Mouse (Mus musculus) heart, postnatal 0 days (tissue): Measurements from ENCODE around the gene Hirip3. TPM values are rescaled to one million over a fixed set of nuclear protein-coding genes. Genes with fewer than 3 reads are reported as not detected.

Experiments used
- ATAC-seq: fragments of 200-750 bp; cut with Nextera tagmentation; 2 replicates; pipeline ENCODE4 v1.8.0; 2017; ENCODE audit warnings: low read depth, moderate number of reproducible peaks, moderate library complexity; ENCODE audit not compliant: insufficient read depth
- DNase-seq: peaks from one replicate; pipeline ENCODE4 v3.0.0-alpha.2; 2016; ENCODE audit warnings: low spot score
- H3K27ac ChIP-seq: fragments of 300-500 bp; sonication (generic); 2 replicates; pipeline ENCODE4 v1.5.1; 2014; ENCODE audit warnings: low read depth, mild to moderate bottlenecking
- H3K27me3 ChIP-seq: fragments of 300-500 bp; sonication (generic); 2 replicates; pipeline ENCODE4 v1.6.1; 2014; ENCODE audit warnings: low read length, mixed read lengths; ENCODE audit not compliant: control insufficient read depth, insufficient read depth
- H3K36me3 ChIP-seq: fragments of 300-500 bp; sonication (generic); replicated peaks from 2 replicates; pipeline ENCODE4 v1.6.1; 2014; ENCODE audit warnings: low read length, mixed read lengths; ENCODE audit not compliant: control insufficient read depth, insufficient read depth
- H3K4me1 ChIP-seq: fragments of 300-500 bp; sonication (generic); 2 replicates; pipeline ENCODE4 v1.6.1; 2014; ENCODE audit warnings: antibody characterized with exemption; ENCODE audit not compliant: control insufficient read depth, insufficient read depth
- H3K4me2 ChIP-seq: fragments of 300-500 bp; sonication (generic); 2 replicates; pipeline ENCODE4 v1.6.1; 2014; ENCODE audit warnings: low read depth, mild to moderate bottlenecking, low read length, moderate library complexity
- H3K4me3 ChIP-seq: fragments of 300-500 bp; sonication (generic); 2 replicates; pipeline ENCODE4 v1.5.1; 2014; ENCODE audit warnings: low read depth, low read length
- H3K9ac ChIP-seq: fragments of 300-500 bp; sonication (generic); replicated peaks from 2 replicates; pipeline ENCODE4 v1.6.1; 2014; ENCODE audit warnings: low read depth, low read length, mixed read lengths
- H3K9me3 ChIP-seq: fragments of 300-500 bp; sonication (generic); replicated peaks from 2 replicates; pipeline ENCODE4 v1.6.1; 2016; ENCODE audit warnings: low read length; ENCODE audit not compliant: control insufficient read depth
- CTCF ChIP-seq: IDR thresholded peaks from 2 replicates; pipeline ENCODE4 v1.5.1; 2016; ENCODE audit warnings: antibody characterized with exemption, control low read depth, low read depth
- EP300 ChIP-seq: IDR thresholded peaks from 2 replicates; pipeline ENCODE4 v1.6.1; 2016; ENCODE audit warnings: antibody characterized with exemption, low read depth
- WGBS: fragments of 180-500 bp; shearing (Covaris S2); extraction: QIAGEN DNeasy Blood & Tissue Kit; methylation state at CpG from one replicate; pipeline ENCODE4 v1.1.7; 2014; 5-methylcytosine and 5-hydroxymethylcytosine counted together
- polyA plus RNA-seq: library from polyadenylated mRNA; unstranded; fragments of >200 nt; fragmentation: Nextera tagmentation; extraction: Ambion mirVana; gene quantifications from 2 replicates; pipeline ENCODE4 v1.2.1, GENCODE M21; 2015
- total RNA-seq: library from RNA; depleted of rRNA; stranded (reverse); fragments of >200 nt; gene quantifications from 2 replicates; pipeline ENCODE4 v1.2.3, GENCODE M21; 2014; ENCODE audit warnings: low replicate concordance

Hirip3 gene
- total and polyA plus RNA-seq, 2 experiments from 2014 or later, result 2.6 to 6.6 TPM

DNA sequence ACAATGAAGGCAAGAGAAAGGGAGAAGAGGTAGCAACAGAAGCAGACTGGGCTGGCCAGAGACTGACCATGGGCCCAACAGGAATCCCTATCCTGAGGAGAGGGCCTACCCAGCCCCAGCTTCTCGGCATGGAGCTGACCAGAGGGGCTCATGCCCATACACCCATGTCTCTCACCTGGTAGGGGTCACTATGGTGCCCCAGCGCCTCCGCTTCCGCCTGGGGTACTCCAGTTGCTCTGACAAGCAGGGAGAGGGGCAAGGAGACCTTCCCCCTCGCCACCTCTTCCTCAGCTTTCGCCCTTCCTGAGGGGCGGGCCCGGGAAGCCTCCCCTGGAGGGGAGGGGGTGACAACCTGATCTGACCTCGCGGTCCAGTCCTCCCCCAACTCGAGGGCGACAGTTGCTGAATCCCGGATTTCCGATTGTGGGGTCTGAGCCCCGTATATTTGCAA lies 22.0 kb downstream of the Hirip3 start:
- Histone ChIP-seq H3K9me3 (no peaks in the 10 kb centered on the region), H3K9ac (peak overlapping the region; percentile 90), H3K4me2 (peak overlapping the region; percentile 97), H3K36me3 (peaks cover 18% of the 10 kb centered on the region), H3K27ac (peak overlapping the region; percentile 96), H3K4me1 (peaks cover 24% of the 10 kb centered on the region; the same call in 1 of the 2 replicates), H3K27me3 (no peaks in the 10 kb centered on the region), H3K4me3 (peak overlapping the region; percentile 93)
- WGBS, result 0% methylated on average over 15 of the region's 15 CpGs
- peak; percentile 33 for DNase-seq
- no peak for TF ChIP-seq EP300
- TF ChIP-seq CTCF, result no peak
- no peak for ATAC-seq

DNA sequence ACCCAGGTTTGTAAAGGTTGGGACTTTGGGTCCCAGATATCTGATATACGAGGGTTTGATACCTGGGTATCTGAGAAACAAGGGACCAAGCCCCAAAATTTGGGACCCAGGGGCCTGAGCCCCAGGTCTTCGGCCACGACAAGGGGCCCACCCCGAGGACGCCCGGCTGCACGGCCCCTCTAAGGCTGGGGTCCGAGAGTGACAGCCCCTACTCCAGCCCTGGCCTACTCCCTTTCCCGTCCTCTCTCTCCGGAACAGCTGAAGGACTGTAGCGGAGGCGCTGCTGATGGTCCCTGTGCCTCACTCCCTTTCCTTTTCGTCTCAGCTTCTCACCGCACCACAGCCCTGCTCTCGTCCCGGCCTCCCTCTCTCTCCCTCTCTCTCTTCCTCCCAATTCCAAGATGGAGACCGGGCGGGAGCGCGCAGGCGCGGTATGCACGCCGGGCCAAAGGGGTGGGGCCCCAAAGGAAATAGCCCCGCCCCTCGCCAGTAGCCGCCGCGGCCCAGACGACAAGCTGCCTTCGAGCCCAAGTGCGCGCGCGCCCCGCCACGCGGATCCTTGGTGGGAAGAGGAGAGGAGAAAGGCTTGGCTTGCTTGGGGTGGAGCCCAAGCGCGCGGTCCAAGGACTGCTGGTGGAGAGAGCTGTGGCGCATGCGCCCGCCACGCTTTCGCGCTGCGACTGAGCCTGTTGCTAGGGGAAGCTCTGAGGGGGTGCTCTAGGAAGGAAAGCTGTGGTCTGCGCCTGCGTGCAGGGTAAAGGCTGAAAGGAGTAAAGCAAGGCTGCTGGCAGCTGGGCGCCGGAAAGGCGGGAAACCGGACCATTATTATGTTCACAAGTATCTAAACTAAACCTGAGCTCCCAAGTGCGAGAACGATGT lies 22.8 kb downstream of the Hirip3 start, which contains the start of gene Taok2:
Gene Taok2, minus strand, starts transcription at position 418 of the 879 bp plus-strand sequence.
- Histone ChIP-seq H3K9ac (peak within 1 kb of the TSS; percentile 90), H3K4me2 (peak within 1 kb of the TSS; percentile 97), H3K4me1 (peaks cover 24% of the 10 kb centered on the region; the same call in 1 of the 2 replicates), H3K9me3 (no peaks in the 10 kb centered on the region), H3K36me3 (peaks cover 10% of the 10 kb centered on the region), H3K27me3 (no peaks in the 10 kb centered on the region), H3K27ac (peak within 1 kb of the TSS; percentile 96), H3K4me3 (peak within 1 kb of the TSS; percentile 93)
- WGBS, result under 1% methylated on average over 56 of the region's 56 CpGs
- DNase-seq (peak; percentile 97), ATAC-seq (peak; percentile 95)
- no peak for TF ChIP-seq EP300
- TF ChIP-seq CTCF, result peak; percentile 20; the same call in 1 of the 2 replicates

DNA sequence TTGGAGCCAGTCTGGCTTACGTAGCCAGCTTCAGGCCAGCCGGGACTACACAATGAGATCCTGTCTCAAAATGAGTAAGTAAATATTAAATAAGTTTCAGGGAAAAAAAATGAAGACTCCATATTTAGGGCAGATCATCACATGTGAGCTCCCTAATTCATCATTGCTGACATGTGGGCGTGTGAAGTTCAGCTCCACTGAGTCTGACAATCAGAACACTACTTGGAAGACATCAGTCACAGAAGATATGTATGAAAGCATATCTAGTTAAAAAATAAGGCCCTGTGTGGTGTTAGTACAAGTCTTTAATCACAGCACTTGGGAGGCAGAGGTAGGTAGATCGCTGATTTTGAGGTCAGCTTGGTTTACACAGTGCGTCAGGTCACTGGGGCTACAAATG lies 25.5 kb downstream of the Hirip3 start:
- H3K9ac ChIP-seq, result no peak overlapping the region
- H3K27ac ChIP-seq, result no peak overlapping the region
- no peak overlapping the region for H3K4me2 ChIP-seq
- DNase-seq, result no peak
- WGBS, result 87% methylated on average over 5 of the region's 5 CpGs
- H3K36me3 ChIP-seq, result peaks cover 12% of the 10 kb centered on the region; the same call in 1 of the 2 replicates
- no peak overlapping the region for H3K4me3 ChIP-seq
- H3K27me3 ChIP-seq, result no peaks in the 10 kb centered on the region
- ATAC-seq, result no peak
- no peak for TF ChIP-seq EP300
- no peak for TF ChIP-seq CTCF
- peaks cover 13% of the 10 kb centered on the region; the same call in 1 of the 2 replicates for H3K4me1 ChIP-seq
- no peaks in the 10 kb centered on the region for H3K9me3 ChIP-seq

DNA sequence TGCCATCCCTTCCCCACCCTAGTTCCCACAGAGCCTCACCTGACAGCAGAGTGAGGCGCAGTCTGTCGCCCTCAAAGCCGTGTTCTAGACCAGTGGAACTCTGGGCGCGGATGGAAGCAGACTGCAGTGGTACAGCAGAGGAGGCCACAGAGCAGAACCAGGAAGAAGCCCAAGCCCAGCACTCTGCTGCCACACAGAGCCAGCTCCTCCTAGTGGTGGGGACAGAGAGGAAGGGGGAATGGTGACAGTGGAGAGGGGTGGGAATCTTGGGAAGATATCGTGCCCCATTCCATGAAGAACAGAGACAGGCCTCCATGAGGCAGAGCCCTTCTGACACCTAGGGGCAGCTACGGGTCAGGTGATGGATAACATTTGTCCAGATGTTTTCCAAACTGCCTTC lies 27.1 kb downstream of the Hirip3 start:
- H3K4me1 ChIP-seq, result no peaks in the 10 kb centered on the region
- WGBS, result 38% methylated on average over 7 of the region's 7 CpGs
- ATAC-seq (no peak), DNase-seq (no peak)
- H3K36me3 ChIP-seq, result peaks cover 12% of the 10 kb centered on the region; the same call in 1 of the 2 replicates
- no peak overlapping the region for H3K4me2 ChIP-seq
- peak; percentile 44 for TF ChIP-seq CTCF
- no peak for TF ChIP-seq EP300
- H3K27me3 ChIP-seq, result no peaks in the 10 kb centered on the region
- H3K4me3 ChIP-seq, result no peak overlapping the region
- no peak overlapping the region for H3K27ac ChIP-seq
- H3K9ac ChIP-seq, result peak overlapping the region; percentile 16; the same call in 1 of the 2 replicates
- H3K9me3 ChIP-seq, result no peaks in the 10 kb centered on the region

DNA sequence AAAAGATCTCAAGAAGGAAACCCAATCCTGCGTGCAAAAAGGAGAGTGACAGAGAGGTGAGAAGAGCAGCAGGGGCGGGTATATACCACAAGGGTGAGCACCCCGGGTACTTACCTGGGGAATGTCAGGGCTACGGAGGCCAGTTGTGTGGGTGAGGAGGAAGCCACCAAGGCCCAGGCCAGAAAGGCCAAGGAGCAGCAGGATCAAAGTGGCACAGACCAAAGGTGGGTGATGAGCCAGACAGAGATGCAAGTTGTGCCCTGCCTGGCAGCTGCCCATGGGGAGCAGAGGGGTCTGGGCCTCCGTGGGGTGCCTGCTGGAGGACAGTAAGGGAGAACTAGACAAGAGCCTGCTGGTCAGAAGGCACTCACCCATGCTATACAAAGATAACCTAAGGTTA lies 35.1 kb downstream of the Hirip3 start:
- H3K4me1 ChIP-seq, result peaks cover 10% of the 10 kb centered on the region; the same call in 1 of the 2 replicates
- no peak for TF ChIP-seq EP300
- no peak for TF ChIP-seq CTCF
- no peaks in the 10 kb centered on the region for H3K9me3 ChIP-seq
- DNase-seq (no peak), ATAC-seq (no peak)
- WGBS, result 82% methylated on average over 5 of the region's 5 CpGs
- H3K27ac ChIP-seq, result peak overlapping the region; percentile 70; the same call in 1 of the 2 replicates
- H3K9ac ChIP-seq, result no peak overlapping the region
- H3K4me2 ChIP-seq, result peak overlapping the region; percentile 86
- H3K36me3 ChIP-seq, result 0 out of 2 replicates have a peak, but pooled peaks cover under 1% of the 10 kb centered on the region
- H3K27me3 ChIP-seq, result no peaks in the 10 kb centered on the region
- no peak overlapping the region for H3K4me3 ChIP-seq
